Mouse (Mus musculus): Measurements from ENCODE around the gene C4b.

C4b gene

GRCm38 (mm10) chr17:34700671-34701071 is 43.0 kb downstream of the C4b start:
- DNase-seq (ENCODE audit: low read depth) = peak; percentile 64

DNA sequence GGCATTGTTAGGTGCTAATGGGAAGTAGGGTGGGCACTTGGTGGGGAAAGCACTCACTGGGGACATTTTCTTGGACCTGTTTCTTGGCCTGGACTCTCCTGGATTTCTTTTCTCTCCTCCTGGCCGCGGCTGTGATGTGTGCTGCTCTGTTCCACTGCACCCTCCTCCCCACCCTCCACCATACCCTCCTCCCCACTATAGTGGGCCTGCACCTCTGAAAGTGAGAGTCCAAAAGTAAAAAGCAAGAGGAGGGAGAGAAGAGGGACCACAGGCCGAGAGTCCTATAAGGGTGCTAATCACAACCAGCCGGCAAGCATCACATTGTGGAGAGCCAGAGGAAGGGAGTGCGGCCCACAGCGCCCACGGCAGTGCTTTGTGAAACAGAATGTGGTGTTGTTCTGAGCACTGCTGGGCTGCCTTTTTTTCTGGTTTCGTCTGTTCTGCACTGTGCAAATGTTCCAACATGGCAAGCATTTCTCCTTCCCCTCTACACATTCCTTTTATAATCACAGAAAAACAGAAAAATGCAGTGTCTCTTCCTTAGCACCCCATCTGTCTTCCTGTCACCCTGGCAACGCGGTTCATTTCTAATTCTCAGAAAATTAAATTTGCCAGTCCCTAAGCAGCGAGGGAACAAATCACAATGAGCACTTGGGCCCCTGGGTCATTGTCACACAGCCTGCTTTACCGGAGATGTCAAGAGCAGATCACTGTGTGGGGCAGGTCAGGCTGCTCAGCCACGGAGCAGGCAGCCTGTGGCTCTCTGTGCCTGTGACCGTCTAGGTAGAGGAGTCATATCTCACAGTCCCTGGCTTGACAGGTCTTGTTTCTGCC is 43.9 kb downstream of the C4b start:
- no peak for DNase-seq (ENCODE audit: low read depth)

- DNase-seq (ENCODE audit: low read depth) = peak; percentile 90
These were observed 50.8 kb downstream of the C4b start for GRCm38 (mm10) chr17:34692906-34693305.

DNA sequence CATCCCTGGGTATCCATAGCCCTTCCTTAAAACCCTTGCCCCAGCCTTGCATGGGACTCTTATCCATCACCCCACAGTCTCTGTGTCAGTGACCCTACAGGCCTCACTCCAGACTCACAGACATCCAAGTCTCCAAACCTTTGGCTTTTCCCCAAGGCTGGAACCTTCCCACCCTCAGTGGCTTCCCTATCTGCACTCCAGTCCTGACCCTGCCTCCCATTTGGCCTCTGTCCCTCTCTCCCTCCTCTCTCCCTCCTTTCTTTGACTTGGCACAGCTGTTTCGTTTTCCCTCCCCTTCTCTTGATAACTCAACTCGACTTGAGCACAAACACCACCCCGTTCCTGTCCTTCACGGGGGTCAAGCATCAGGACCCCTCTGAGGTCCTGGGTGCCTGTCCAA is 53.2 kb downstream of the C4b start:
- no peak for DNase-seq (ENCODE audit: low read depth)

GRCm38 (mm10) chr17:34688889-34689288 is 54.8 kb downstream of the C4b start:
- DNase-seq (ENCODE audit: low read depth) = no peak

DNA sequence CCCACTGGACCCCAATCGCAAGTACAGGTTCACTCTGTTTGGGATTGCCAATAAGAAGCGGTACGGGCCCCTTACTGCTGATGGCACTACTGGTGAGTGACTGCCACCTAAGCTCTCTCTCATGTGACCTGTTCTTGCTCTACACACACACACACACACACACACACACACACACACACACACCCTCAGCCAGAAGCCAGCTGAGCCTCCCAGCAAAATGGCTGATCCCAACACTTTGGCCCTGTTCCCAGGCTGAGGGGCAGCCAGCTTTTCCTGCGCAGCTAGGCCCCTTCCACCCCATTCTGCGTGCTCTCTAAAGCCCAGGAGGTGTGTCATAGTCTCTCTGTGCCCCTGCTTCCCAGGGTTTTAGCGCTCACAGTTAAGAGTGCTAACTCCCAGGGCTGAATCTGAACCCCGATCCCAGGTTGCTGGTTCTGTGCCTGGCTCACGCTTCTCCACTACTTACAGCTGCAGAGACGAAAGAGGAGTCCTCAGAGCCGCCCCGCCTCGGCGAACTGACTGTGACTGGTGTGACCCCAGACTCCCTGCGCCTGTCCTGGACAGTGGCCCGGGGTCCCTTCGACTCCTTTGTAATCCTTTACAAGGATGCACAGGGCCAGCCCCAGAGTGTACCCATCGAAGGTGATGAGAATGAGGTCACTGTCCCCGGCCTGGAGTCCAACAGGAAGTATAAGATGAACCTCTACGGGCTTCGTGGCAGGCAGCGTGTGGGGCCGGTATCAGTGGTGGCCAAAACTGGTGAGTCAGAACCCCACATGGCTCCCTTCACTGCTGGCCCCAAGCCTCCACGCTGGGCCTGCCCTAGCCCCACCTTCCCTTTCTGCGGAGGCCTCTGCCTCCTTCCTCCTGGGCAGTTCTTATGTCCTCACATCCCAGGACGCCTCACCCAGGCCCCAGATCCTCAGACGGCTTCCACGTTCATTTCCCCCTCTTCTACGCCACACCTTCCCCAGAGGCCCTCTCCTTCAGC is 58.3 kb downstream of the C4b start:
- DNase-seq (ENCODE audit: low read depth) = peak; percentile 96

GRCm38 (mm10) chr17:34684253-34684893 is 59.3 kb downstream of the C4b start:
- DNase-seq (ENCODE audit: low read depth) = peak; percentile 89

- peak; percentile 49 for DNase-seq (ENCODE audit: low read depth)
These were observed 59.9 kb downstream of the C4b start for GRCm38 (mm10) chr17:34683686-34684220.

DNA sequence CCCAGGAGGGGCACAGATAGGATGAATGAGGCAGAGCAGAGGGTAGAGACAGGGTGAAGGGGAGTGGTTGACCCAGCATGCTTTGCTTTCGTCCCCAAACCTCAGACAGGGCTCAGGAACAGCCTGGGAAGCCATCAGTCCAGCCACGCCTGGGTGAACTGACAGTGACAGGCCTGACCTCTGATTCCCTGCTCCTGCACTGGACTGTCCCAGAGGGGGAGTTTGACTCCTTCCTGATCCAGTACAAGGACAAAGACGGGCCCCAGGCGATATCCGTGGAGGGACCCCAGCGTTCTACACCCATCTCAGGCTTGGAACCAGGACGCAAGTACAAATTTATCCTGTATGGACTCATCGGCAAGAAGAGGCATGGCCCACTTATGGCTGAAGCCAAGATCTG is 60.5 kb downstream of the C4b start:
- no peak for DNase-seq (ENCODE audit: low read depth)

DNA sequence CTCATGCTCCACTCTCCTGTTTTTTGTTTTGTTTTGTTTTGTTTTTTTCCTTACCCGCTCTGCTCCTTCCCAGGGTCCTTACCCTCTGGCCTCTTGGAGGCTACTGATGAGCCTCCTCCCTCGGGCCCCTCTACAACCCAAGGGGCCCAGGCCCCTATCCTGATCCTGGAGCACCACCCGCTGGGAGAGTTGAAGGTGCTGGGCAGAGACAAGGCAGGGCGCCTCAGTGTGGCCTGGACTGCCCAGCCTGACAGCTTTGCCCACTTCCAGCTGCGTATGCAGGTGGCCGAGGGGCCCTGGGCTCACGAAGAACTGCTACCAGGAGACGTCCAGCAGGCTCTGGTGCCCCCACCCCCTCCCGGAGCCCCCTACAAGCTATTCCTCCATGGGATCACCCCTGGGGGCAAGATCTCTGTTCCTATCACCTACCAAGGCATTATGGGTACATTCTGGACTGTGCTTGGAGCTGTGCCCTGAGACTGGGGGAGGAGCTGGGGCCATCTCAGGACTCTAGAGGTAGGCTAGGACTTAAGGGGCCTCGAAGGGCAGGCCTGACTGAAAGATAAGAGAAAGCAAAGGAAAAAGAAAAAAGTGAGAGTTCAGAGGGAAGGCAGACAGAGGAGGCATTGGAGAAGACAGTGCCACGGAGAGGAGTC is 61.7 kb downstream of the C4b start:
- DNase-seq (ENCODE audit: low read depth) = peak; percentile 38

DNA sequence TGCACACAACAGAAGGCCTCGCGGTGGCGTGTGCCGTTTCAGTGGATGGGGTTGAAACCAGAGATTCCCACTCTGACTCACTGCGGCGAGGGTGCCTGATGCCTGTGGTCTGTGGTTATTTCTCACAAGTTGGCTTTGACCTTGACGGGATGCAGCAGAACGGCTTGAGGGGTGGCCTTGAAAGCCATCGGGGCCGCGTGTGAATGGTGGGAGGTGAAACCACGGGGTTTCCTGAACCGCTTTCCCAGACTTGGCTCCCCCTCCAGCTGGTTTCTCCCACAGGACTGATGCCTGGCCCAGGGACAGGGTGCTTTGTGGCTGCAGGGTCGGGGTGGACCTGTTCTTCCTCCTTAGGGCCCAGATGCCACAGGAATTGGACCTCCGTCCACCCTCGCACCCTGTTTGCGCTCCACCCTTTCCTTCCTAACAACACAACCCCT is 62.5 kb downstream of the C4b start:
- DNase-seq (ENCODE audit: low read depth) = peak; percentile 74

GRCm38 (mm10) chr17:34680621-34681020 is 63.1 kb downstream of the C4b start:
- DNase-seq (ENCODE audit: low read depth) = no peak

- no peak for DNase-seq (ENCODE audit: low read depth)
These were observed 63.5 kb downstream of the C4b start for GRCm38 (mm10) chr17:34680191-34680590.
